ENCODE assay signal across 8 mouse cellular contexts in the genomic region with DNA sequence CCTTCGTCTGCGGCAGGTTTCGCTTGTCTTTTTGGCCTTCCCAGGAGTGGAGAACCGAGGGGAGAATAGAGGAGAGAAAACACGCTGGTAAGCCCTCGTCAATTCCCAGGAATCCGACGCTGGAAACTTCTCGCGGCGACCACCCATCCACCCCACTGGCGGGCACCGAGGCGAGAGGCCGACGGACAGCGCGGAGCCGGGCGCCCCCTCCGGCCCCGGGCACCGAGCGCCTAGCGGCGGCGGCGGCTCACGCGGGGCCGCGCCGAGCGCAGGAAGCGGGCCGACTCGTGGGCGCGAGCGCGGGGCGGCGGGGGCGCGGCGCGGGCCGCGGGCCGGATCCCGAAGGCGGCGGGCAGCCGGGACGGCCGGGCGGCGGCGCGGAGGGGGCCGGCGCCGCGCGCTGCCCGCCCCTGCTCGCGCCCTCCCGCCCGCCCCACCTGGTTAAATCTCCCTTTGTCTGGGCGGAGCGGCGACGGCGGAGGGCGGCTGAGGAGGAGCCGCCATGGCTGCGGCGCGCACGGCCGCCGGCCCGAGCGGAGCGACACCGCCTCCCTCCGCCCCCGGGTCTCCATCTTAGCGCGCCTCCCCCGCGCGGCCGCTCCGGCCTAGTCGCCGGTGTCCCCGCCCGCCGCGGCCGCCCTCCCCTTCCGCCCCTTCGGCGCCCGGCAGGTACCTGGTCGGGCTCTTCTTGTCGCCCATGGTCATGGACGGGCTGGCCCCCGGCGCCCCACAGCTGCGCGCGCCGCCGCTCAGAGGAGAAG. TPM values are rescaled to one million over a fixed set of nuclear protein-coding genes. Genes with fewer than 3 reads are reported as not detected.
DNase-seq lines count a peak whose midpoint lies in the region; ATAC-seq and TF ChIP-seq lines count a peak whose summit lies in the region.

No protein-coding gene starts in this region.

- H3K9ac ChIP-seq in hindbrain, postnatal 0 days (replicated peaks; ENCODE audit: low read length), result peak overlapping the region; percentile 84

- no peak for TF ChIP-seq CTCF in hindbrain, postnatal 0 days (IDR thresholded peaks at IDR 0.05; ENCODE audit: low read depth)

- H3K27ac ChIP-seq in hindbrain, postnatal 0 days, result peak overlapping the region; percentile 97

- H3K4me1 ChIP-seq in hindbrain, postnatal 0 days (ENCODE audit: insufficient read depth, low read length), result peaks cover 4% of the 10 kb centered on the region
- peaks cover 19% of the 10 kb centered on the region for H3K4me1 ChIP-seq in megakaryocyte, embryonic 14.5 days

- intact Hi-C loops in left cerebral cortex, postnatal 10 days (cut with DNase I), result loop anchor here (5.0 to 10.0 kb wide), 4 partner anchors 132 to 392 kb away; no protein-coding TSS in a partner anchor

- peak overlapping the region; percentile 72 for H3K4me3 ChIP-seq in hindbrain, postnatal 0 days (ENCODE audit: low read length)
- peak overlapping the region; percentile 94 for H3K4me3 ChIP-seq in megakaryocyte, embryonic 14.5 days (replicated peaks)

- DNase-seq in adipocyte (ENCODE audit: low spot score), result peak; percentile 66
- peak; percentile 44 to 51 for DNase-seq in gastrocnemius, adult 8-10 months (ENCODE audit: low spot score in 2 of 2)
- peak; percentile 79 for DNase-seq in hindbrain, postnatal 0 days (ENCODE audit: low spot score)
- DNase-seq in left cerebral cortex, postnatal 10 days (ENCODE audit: extremely low spot score in 1 of 2, low spot score in 2 of 2), result peak; percentile 23 to 88
- peak; percentile 76 to 77 for DNase-seq in right cerebral cortex, postnatal 10 days (ENCODE audit: low spot score in 2 of 2)
- DNase-seq in urinary bladder, postnatal 14 days (ENCODE audit: low spot score), result peak; percentile 76

- H3K27me3 ChIP-seq in hindbrain, postnatal 0 days (ENCODE audit: insufficient read depth, low read length), result no peaks in the 10 kb centered on the region; the same call in 1 of the 2 replicates
- peaks cover 32% of the 10 kb centered on the region for H3K27me3 ChIP-seq in megakaryocyte, embryonic 14.5 days (replicated peaks)

- peak overlapping the region; percentile 95 for H3K4me2 ChIP-seq in hindbrain, postnatal 0 days (ENCODE audit: low read depth, low read length)

- no peaks in the 10 kb centered on the region for H3K9me3 ChIP-seq in hindbrain, postnatal 0 days (ENCODE audit: low read length)
- no peaks in the 10 kb centered on the region for H3K9me3 ChIP-seq in megakaryocyte, embryonic 14.5 days

- peak; percentile 15; the same call in 1 of the 2 replicates for ATAC-seq in common myeloid progenitor, adult 5-6 weeks (replicated peaks; ENCODE audit: low read depth, poor library complexity, severe bottlenecking)
- ATAC-seq in hindbrain, postnatal 0 days, result peak; percentile 82

- H3K36me3 ChIP-seq in hindbrain, postnatal 0 days (ENCODE audit: insufficient read depth, low read length), result no peaks in the 10 kb centered on the region
- H3K36me3 ChIP-seq in megakaryocyte, embryonic 14.5 days (replicated peaks; ENCODE audit: low read length), result no peaks in the 10 kb centered on the region

- WGBS in hindbrain, postnatal 0 days, result 1% methylated on average over 83 of the region's 117 CpGs

RNA-seq across cellular contexts. Expression of gene Rybp, which starts 0.5 kb away (rescaled TPM):
- 25.3 and 56.1 TPM in 2 replicates for total RNA-seq in common myeloid progenitor, adult 5-6 weeks (2017)
- 1 to 10 TPM; 4.0 to 5.4 (median 4.9) TPM for total RNA-seq in gastrocnemius, adult 8-10 months (2022)
- total RNA-seq in hindbrain, postnatal 0 days (2014; rRNA removed), result 18.7 and 24.5 TPM in 2 replicates
- 20.2 and 21.6 TPM in 2 replicates for polyA plus RNA-seq in hindbrain, postnatal 0 days (2015; fragmentation: Nextera tagmentation; extraction: Ambion mirVana)
- total RNA-seq in left cerebral cortex, postnatal 10 days (2021), result 10 to 100 TPM; 52.3 to 57.9 TPM
- 1.2 and 1.7 TPM in 2 replicates for polyA plus RNA-seq in megakaryocyte, embryonic 14.5 days (2012; ENCODE audit: insufficient read depth, low replicate concordance)

Comparison
In these comparisons a context has a peak if more than half of its experiments do, and no peak if none do; other contexts are left out.
1. Peak in every context shown above with its lines: DNase-seq, ATAC-seq, H3K4me3 ChIP-seq and H3K27ac ChIP-seq.